In the genomic region with DNA sequence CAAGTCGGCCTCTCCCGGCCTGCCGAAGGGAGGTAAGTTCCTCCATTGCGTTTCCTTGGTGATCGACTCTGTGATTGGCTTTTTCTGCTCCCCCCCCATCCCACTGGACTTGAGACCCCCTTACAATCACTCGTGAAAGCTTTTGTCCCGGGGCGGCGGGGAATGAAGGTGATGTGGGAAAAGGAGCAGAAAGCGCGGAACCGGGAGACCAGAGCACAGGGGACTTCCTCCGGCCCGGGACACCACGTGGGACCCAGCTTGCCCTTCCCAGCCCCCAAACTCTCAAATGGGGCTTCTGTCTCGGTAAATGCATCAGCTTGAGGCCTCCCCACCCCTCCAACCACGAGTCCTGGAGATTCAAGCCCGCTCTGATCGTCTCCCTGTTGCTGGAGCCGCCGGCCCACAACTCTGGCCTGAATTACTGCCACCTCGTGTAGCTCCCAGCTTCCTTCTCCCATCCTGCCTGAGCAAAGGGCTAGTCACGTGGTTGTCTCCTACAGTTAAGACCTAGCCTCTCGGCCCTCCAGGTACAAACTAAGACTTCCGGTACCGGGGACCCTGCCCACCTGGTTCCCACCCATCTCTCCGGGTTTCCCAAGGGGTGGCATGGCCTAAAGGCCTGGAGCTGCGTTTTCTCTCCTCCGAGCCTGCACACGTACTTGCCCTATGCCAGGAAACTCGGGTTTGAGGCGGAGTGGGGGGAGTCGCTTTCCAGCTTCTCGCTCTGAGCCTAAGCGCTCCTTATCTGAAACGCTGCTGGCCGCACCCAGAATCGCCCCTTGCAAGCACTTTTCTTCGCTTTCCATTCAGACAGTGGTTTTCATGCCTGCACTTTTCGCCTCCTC, we compare ENCODE assay signal across 8 mouse cellular contexts. TPM values are rescaled to one million over a fixed set of nuclear protein-coding genes. Genes with fewer than 3 reads are reported as not detected.
A peak's percentile ranks its signal among the peaks of the same experiment; 100 is the strongest.
DNase-seq lines count a peak whose midpoint lies in the region; ATAC-seq and TF ChIP-seq lines count a peak whose summit lies in the region.

No protein-coding gene starts in this region.

- ATAC-seq in G1E (ENCODE audit: extremely low read depth, insufficient number of reproducible peaks, low FRiP score, poor library complexity, severe bottlenecking) = peak; percentile 10; the same call in 1 of the 2 replicates
- ATAC-seq in heart, embryonic 14.5 days (ENCODE audit: insufficient number of reproducible peaks, insufficient read depth, low FRiP score, low read depth) = peak; percentile 14; the same call in 1 of the 2 replicates
- peak; percentile 37 for ATAC-seq in kidney, embryonic 16.5 days (ENCODE audit: low FRiP score, low TSS enrichment)
- ATAC-seq in lung, embryonic 16.5 days (ENCODE audit: low read depth) = peak; percentile 21

- peak; percentile 79 for TF ChIP-seq POLR2A in embryonic fibroblast, embryonic 13.5 days (IDR thresholded peaks at IDR 0.05; ENCODE audit: low read depth, low read length)

- no peaks in the 10 kb centered on the region for H3K9me3 ChIP-seq in G1E (replicated peaks)
- no peaks in the 10 kb centered on the region for H3K9me3 ChIP-seq in heart, embryonic 14.5 days (ENCODE audit: control insufficient read depth, low read length)
- H3K9me3 ChIP-seq in kidney, embryonic 16.5 days (ENCODE audit: low read length) = no peaks in the 10 kb centered on the region
- H3K9me3 ChIP-seq in lung, embryonic 16.5 days (ENCODE audit: control insufficient read depth, low read length) = no peaks in the 10 kb centered on the region

- under 1% methylated on average over 40 of the region's 40 CpGs for WGBS in heart, embryonic 14.5 days
- under 1% methylated on average over 40 of the region's 40 CpGs for WGBS in kidney, embryonic 16.5 days
- WGBS in lung, embryonic 16.5 days = under 1% methylated on average over 40 of the region's 40 CpGs

- H3K36me3 ChIP-seq in G1E (replicated peaks) = peaks cover 11% of the 10 kb centered on the region
- no peaks in the 10 kb centered on the region for H3K36me3 ChIP-seq in heart, embryonic 14.5 days (ENCODE audit: control insufficient read depth, insufficient read depth, low read length)
- no peaks in the 10 kb centered on the region for H3K36me3 ChIP-seq in kidney, embryonic 16.5 days (ENCODE audit: insufficient read depth, low read length)
- H3K36me3 ChIP-seq in lung, embryonic 16.5 days (ENCODE audit: control insufficient read depth, insufficient read depth, low read length) = no peaks in the 10 kb centered on the region

- H3K27ac ChIP-seq in embryonic fibroblast, embryonic 13.5 days (ENCODE audit: insufficient read depth, low read length) = peak overlapping the region; percentile 82
- H3K27ac ChIP-seq in heart, embryonic 14.5 days (replicated peaks in 1 of 2; ENCODE audit: control insufficient read depth in 1 of 2, insufficient read depth in 1 of 2, low read depth in 2 of 2, low read length in 2 of 2) = peak overlapping the region; percentile 96
- peak overlapping the region; percentile 94 for H3K27ac ChIP-seq in kidney, embryonic 16.5 days (ENCODE audit: low read length)
- peak overlapping the region; percentile 97 for H3K27ac ChIP-seq in lung, embryonic 16.5 days (ENCODE audit: low read length)

- peaks cover 48% of the 10 kb centered on the region for H3K4me1 ChIP-seq in G1E (ENCODE audit: insufficient read depth, low read depth, low read length)
- peaks cover 2% of the 10 kb centered on the region; the same call in 1 of the 2 replicates for H3K4me1 ChIP-seq in embryonic fibroblast, embryonic 13.5 days (ENCODE audit: control insufficient read depth, insufficient read depth, low read length)
- peaks cover 16 to 22% of the 10 kb centered on the region in 2 experiments for H3K4me1 ChIP-seq in heart, embryonic 14.5 days (ENCODE audit: control insufficient read depth in 2 of 2, insufficient read depth in 2 of 2, low read length in 2 of 2)
- H3K4me1 ChIP-seq in kidney, embryonic 16.5 days (ENCODE audit: insufficient read depth, low read length) = peaks cover 31% of the 10 kb centered on the region
- peaks cover 25% of the 10 kb centered on the region for H3K4me1 ChIP-seq in lung, embryonic 16.5 days (replicated peaks; ENCODE audit: control insufficient read depth, insufficient read depth, low read length)

- TF ChIP-seq CTCF in G1E (IDR thresholded peaks at IDR 0.05; ENCODE audit: low read depth, low read length) = no peak
- TF ChIP-seq CTCF in embryonic fibroblast, embryonic 13.5 days (IDR thresholded peaks at IDR 0.05; ENCODE audit: borderline replicate concordance, insufficient read depth, low read length) = no peak

- H3K9ac ChIP-seq in heart, embryonic 14.5 days (ENCODE audit: low read length) = peak overlapping the region; percentile 83
- H3K9ac ChIP-seq in kidney, embryonic 16.5 days (replicated peaks; ENCODE audit: low read length) = peak overlapping the region; percentile 77
- peak overlapping the region; percentile 85 for H3K9ac ChIP-seq in lung, embryonic 16.5 days (ENCODE audit: low read length)

- peak; percentile 73 for DNase-seq in G1E (ENCODE audit: low spot score)
- DNase-seq in brain, adult 2 months (ENCODE audit: low read depth, low spot score) = peak; percentile 81
- peak; percentile 56 for DNase-seq in ovary, adult 18-20 months (ENCODE audit: low spot score)
- DNase-seq in thymus, postnatal 36 days = peak; percentile 57

- H3K27me3 ChIP-seq in G1E (ENCODE audit: insufficient read depth, low read length) = no peaks in the 10 kb centered on the region
- H3K27me3 ChIP-seq in heart, embryonic 14.5 days (ENCODE audit: control insufficient read depth, insufficient read depth, low read length) = no peaks in the 10 kb centered on the region
- no peaks in the 10 kb centered on the region for H3K27me3 ChIP-seq in kidney, embryonic 16.5 days (ENCODE audit: insufficient read depth, low read length)
- H3K27me3 ChIP-seq in lung, embryonic 16.5 days (ENCODE audit: control insufficient read depth, insufficient read depth, low read depth, low read length) = no peaks in the 10 kb centered on the region

- peak overlapping the region; percentile 91 for H3K4me2 ChIP-seq in heart, embryonic 14.5 days (ENCODE audit: low read length)
- peak overlapping the region; percentile 80 for H3K4me2 ChIP-seq in kidney, embryonic 16.5 days (replicated peaks; ENCODE audit: low read depth, low read length)
- peak overlapping the region; percentile 79 for H3K4me2 ChIP-seq in lung, embryonic 16.5 days (ENCODE audit: low read depth, low read length)

- peak overlapping the region; percentile 80 for H3K4me3 ChIP-seq in G1E (ENCODE audit: low read depth, low read length)
- peak overlapping the region; percentile 85 for H3K4me3 ChIP-seq in embryonic fibroblast, embryonic 13.5 days (ENCODE audit: insufficient read depth, low read length)
- peak overlapping the region; percentile 64 to 67 for H3K4me3 ChIP-seq in heart, embryonic 14.5 days (ENCODE audit: control insufficient read depth in 1 of 2, insufficient read depth in 1 of 2, low read depth in 1 of 2, low read length in 2 of 2)
- H3K4me3 ChIP-seq in kidney, embryonic 16.5 days (ENCODE audit: low read length) = peak overlapping the region; percentile 59
- H3K4me3 ChIP-seq in lung, embryonic 16.5 days (ENCODE audit: low read length) = peak overlapping the region; percentile 64

RNA-seq across cellular contexts. Expression of gene Set, which starts 5.3 kb away (rescaled TPM):
- total RNA-seq in G1E (2014; fragmentation: Nextera tagmentation) (751 and 948 TPM in 2 replicates), G1E (2017) (667 and 849 TPM in 2 replicates)
- 806 and 885 TPM in 2 replicates for polyA plus RNA-seq in G1E (2012)
- 457 and 582 TPM in 2 replicates for polyA plus RNA-seq in embryonic fibroblast, embryonic 13.5 days (2011; ENCODE audit: insufficient read length, low read depth, missing spikeins)
- polyA plus RNA-seq in heart, embryonic 14.5 days (2014; fragmentation: Nextera tagmentation; extraction: Ambion mirVana) = 218 and 223 TPM in 2 replicates
- 430 and 458 TPM in 2 replicates for polyA plus RNA-seq in kidney, embryonic 16.5 days (2015; fragmentation: Nextera tagmentation; extraction: Ambion mirVana)
- polyA plus RNA-seq in lung, embryonic 16.5 days (2015; fragmentation: Nextera tagmentation; extraction: Ambion mirVana) = 350 and 369 TPM in 2 replicates

RNA-seq across cellular contexts. Expression of gene Wdr34, which starts 13.8 kb away (rescaled TPM):
- total RNA-seq in G1E (2014; fragmentation: Nextera tagmentation) (15.1 and 17.9 TPM in 2 replicates), G1E (2017) (9.6 and 13.5 TPM in 2 replicates)
- polyA plus RNA-seq in G1E (2012) = 35.5 and 38.4 TPM in 2 replicates
- 9.2 and 10.8 TPM in 2 replicates for polyA plus RNA-seq in embryonic fibroblast, embryonic 13.5 days (2011; ENCODE audit: insufficient read length, low read depth, missing spikeins)
- polyA plus RNA-seq in heart, embryonic 14.5 days (2014; fragmentation: Nextera tagmentation; extraction: Ambion mirVana) = 18.9 and 21.8 TPM in 2 replicates
- polyA plus RNA-seq in kidney, embryonic 16.5 days (2015; fragmentation: Nextera tagmentation; extraction: Ambion mirVana) = 42.5 and 44.1 TPM in 2 replicates
- 29.4 and 32.9 TPM in 2 replicates for polyA plus RNA-seq in lung, embryonic 16.5 days (2015; fragmentation: Nextera tagmentation; extraction: Ambion mirVana)

RNA-seq across cellular contexts. Expression of gene Pkn3, which starts 15.0 kb away (rescaled TPM):
- total RNA-seq in G1E (2014; fragmentation: Nextera tagmentation) = 1.6 and 2.4 TPM in 2 replicates
- 4.5 and 5.9 TPM in 2 replicates for total RNA-seq in G1E (2017)
- polyA plus RNA-seq in G1E (2012) = 13.3 and 14.5 TPM in 2 replicates
- polyA plus RNA-seq in embryonic fibroblast, embryonic 13.5 days (2011; ENCODE audit: insufficient read length, low read depth, missing spikeins) = 6.5 and 8.2 TPM in 2 replicates
- 10.0 and 10.3 TPM in 2 replicates for polyA plus RNA-seq in heart, embryonic 14.5 days (2014; fragmentation: Nextera tagmentation; extraction: Ambion mirVana)
- 13.5 and 15.9 TPM in 2 replicates for polyA plus RNA-seq in kidney, embryonic 16.5 days (2015; fragmentation: Nextera tagmentation; extraction: Ambion mirVana)
- polyA plus RNA-seq in lung, embryonic 16.5 days (2015; fragmentation: Nextera tagmentation; extraction: Ambion mirVana) = 14.2 and 16.7 TPM in 2 replicates

RNA-seq across cellular contexts. Expression of gene Zdhhc12, which starts 31.0 kb away (rescaled TPM):
- total RNA-seq in G1E (2014; fragmentation: Nextera tagmentation) = 25.4 and 29.4 TPM in 2 replicates
- total RNA-seq in G1E (2017) = 9.5 and 10.3 TPM in 2 replicates
- 31.0 and 31.4 TPM in 2 replicates for polyA plus RNA-seq in G1E (2012)
- 26.8 and 30.5 TPM in 2 replicates for polyA plus RNA-seq in embryonic fibroblast, embryonic 13.5 days (2011; ENCODE audit: insufficient read length, low read depth, missing spikeins)
- 28.2 and 38.5 TPM in 2 replicates for polyA plus RNA-seq in heart, embryonic 14.5 days (2014; fragmentation: Nextera tagmentation; extraction: Ambion mirVana)
- polyA plus RNA-seq in kidney, embryonic 16.5 days (2015; fragmentation: Nextera tagmentation; extraction: Ambion mirVana) = 41.6 and 42.6 TPM in 2 replicates
- 32.0 and 33.5 TPM in 2 replicates for polyA plus RNA-seq in lung, embryonic 16.5 days (2015; fragmentation: Nextera tagmentation; extraction: Ambion mirVana)

Comparison
In these comparisons a context has a peak if more than half of its experiments do, and no peak if none do; other contexts are left out.
1. Peak in every context shown above with its lines: DNase-seq, ATAC-seq, H3K4me3 ChIP-seq and H3K27ac ChIP-seq.